Mouse (Mus musculus) limb, embryonic 12.5 days (tissue): Measurements from ENCODE around the gene Ralgds. TPM values are rescaled to one million over a fixed set of nuclear protein-coding genes. Genes with fewer than 3 reads are reported as not detected.
A peak's percentile ranks its signal among the peaks of the same experiment; 100 is the strongest.

Experiments
- ATAC-seq: fragments of 200-750 bp; cut with Nextera tagmentation; 2 replicates; pipeline ENCODE4 v1.8.0; 2017; ENCODE audit warnings: low read depth, moderate TSS enrichment; ENCODE audit not compliant: insufficient number of reproducible peaks, insufficient read depth, low FRiP score, low TSS enrichment
- H3K27ac ChIP-seq: fragments of 300-500 bp; sonication (generic); 2 replicates; pipeline ENCODE4 v1.5.1; 2016; ENCODE audit warnings: mild to moderate bottlenecking, moderate library complexity
- H3K27me3 ChIP-seq: fragments of 300-500 bp; sonication (generic); 2 replicates; pipeline ENCODE4 v1.6.1; 2016; ENCODE audit warnings: mild to moderate bottlenecking, moderate library complexity
- H3K36me3 ChIP-seq: fragments of 300-500 bp; sonication (generic); 2 replicates; pipeline ENCODE4 v1.6.1; 2016; ENCODE audit warnings: mild to moderate bottlenecking, moderate library complexity
- H3K4me1 ChIP-seq: fragments of 300-500 bp; sonication (generic); replicated peaks from 2 replicates; pipeline ENCODE4 v1.6.1; 2016
- H3K4me2 ChIP-seq: fragments of 300-500 bp; sonication (generic); 2 replicates; pipeline ENCODE4 v1.6.1; 2016; ENCODE audit warnings: mild to moderate bottlenecking, moderate library complexity
- H3K4me3 ChIP-seq: fragments of 300-500 bp; sonication (generic); replicated peaks from 2 replicates; pipeline ENCODE4 v1.5.1; 2016; ENCODE audit warnings: mild to moderate bottlenecking
- H3K9ac ChIP-seq: fragments of 300-500 bp; sonication (generic); replicated peaks from 2 replicates; pipeline ENCODE4 v1.6.1; 2016; ENCODE audit warnings: mild to moderate bottlenecking, moderate library complexity
- H3K9me3 ChIP-seq: fragments of 300-500 bp; sonication (generic); 2 replicates; pipeline ENCODE4 v1.6.1; 2016; ENCODE audit warnings: mild to moderate bottlenecking, moderate library complexity
- WGBS: fragments of 180-500 bp; shearing (Covaris S2); methylation state at CpG from one replicate; pipeline ENCODE4 v1.1.7; 2016; 5-methylcytosine and 5-hydroxymethylcytosine counted together
- polyA plus RNA-seq: library from polyadenylated mRNA; unstranded; fragments of >200 nt; fragmentation: Nextera tagmentation; extraction: Ambion mirVana; gene quantifications from 2 replicates; pipeline ENCODE4 v1.2.1, GENCODE M21; 2016

The Ralgds gene
- polyA plus RNA-seq, 1 experiment from 2014 or later = 42.7 TPM

- H3K4me3 ChIP-seq = no peak overlapping the region
- 8% methylated on average over 15 of the region's 15 CpGs for WGBS
- H3K9me3 ChIP-seq = 0 out of 2 replicates have a peak, but pooled peaks cover 3% of the 10 kb centered on the region
- no peak overlapping the region for H3K9ac ChIP-seq
- peaks cover 24% of the 10 kb centered on the region; the same call in 1 of the 2 replicates for H3K27me3 ChIP-seq
- no peak overlapping the region for H3K27ac ChIP-seq
- no peaks in the 10 kb centered on the region for H3K4me1 ChIP-seq
- ATAC-seq = no peak
- H3K36me3 ChIP-seq = no peaks in the 10 kb centered on the region
- H3K4me2 ChIP-seq = no peak overlapping the region
Measured at GRCm38 (mm10) chr2:28592809-28593208, 79.9 kb downstream of the Ralgds start.

GRCm38 (mm10) chr2:28596021-28596420 lies 83.1 kb downstream of the Ralgds start:
- H3K4me2 ChIP-seq = no peak overlapping the region
- H3K4me3 ChIP-seq = no peak overlapping the region
- peaks cover 24% of the 10 kb centered on the region; the same call in 1 of the 2 replicates for H3K27me3 ChIP-seq
- no peak overlapping the region for H3K9ac ChIP-seq
- H3K4me1 ChIP-seq = peaks cover 6% of the 10 kb centered on the region
- H3K36me3 ChIP-seq = no peaks in the 10 kb centered on the region
- WGBS = 80% methylated on average over 7 of the region's 7 CpGs
- ATAC-seq = no peak
- H3K9me3 ChIP-seq = 0 out of 2 replicates have a peak, but pooled peaks cover 3% of the 10 kb centered on the region
- no peak overlapping the region for H3K27ac ChIP-seq

GRCm38 (mm10) chr2:28596998-28597397 lies 84.1 kb downstream of the Ralgds start:
- no peak overlapping the region for H3K4me2 ChIP-seq
- no peak for ATAC-seq
- 89% methylated on average over 7 of the region's 7 CpGs for WGBS

GRCm38 (mm10) chr2:28597733-28598547 lies 85.0 kb downstream of the Ralgds start:
- Histone ChIP-seq H3K9me3 (0 out of 2 replicates have a peak, but pooled peaks cover 3% of the 10 kb centered on the region), H3K27ac (no peak overlapping the region), H3K36me3 (no peaks in the 10 kb centered on the region), H3K4me2 (no peak overlapping the region), H3K27me3 (peaks cover 19% of the 10 kb centered on the region; the same call in 1 of the 2 replicates), H3K9ac (0 out of 2 replicates have a peak overlapping the region, but pooled peaks have one; percentile 37), H3K4me3 (no peak overlapping the region), H3K4me1 (peaks cover 6% of the 10 kb centered on the region)
- WGBS = 78% methylated on average over 7 of the region's 7 CpGs
- peak; percentile 66; the same call in 1 of the 2 replicates for ATAC-seq

More at GRCm38 (mm10) chr2:28596998-28597397, 84.1 kb downstream of the Ralgds start:
- Histone ChIP-seq H3K4me3 (no peak overlapping the region), H3K9me3 (0 out of 2 replicates have a peak, but pooled peaks cover 3% of the 10 kb centered on the region), H3K27me3 (peaks cover 27% of the 10 kb centered on the region; the same call in 1 of the 2 replicates), H3K36me3 (no peaks in the 10 kb centered on the region), H3K9ac (no peak overlapping the region), H3K4me1 (peaks cover 6% of the 10 kb centered on the region), H3K27ac (no peak overlapping the region)

GRCm38 (mm10) chr2:28598692-28599568 lies 86.0 kb downstream of the Ralgds start:
- Histone ChIP-seq H3K36me3 (no peaks in the 10 kb centered on the region), H3K9me3 (0 out of 2 replicates have a peak, but pooled peaks cover 3% of the 10 kb centered on the region), H3K4me2 (no peak overlapping the region), H3K27ac (no peak overlapping the region), H3K27me3 (peaks cover 10% of the 10 kb centered on the region; the same call in 1 of the 2 replicates), H3K4me1 (peaks cover 6% of the 10 kb centered on the region), H3K9ac (0 out of 2 replicates have a peak overlapping the region, but pooled peaks have one; percentile 19), H3K4me3 (no peak overlapping the region)
- ATAC-seq = no peak
- 66% methylated on average over 12 of the region's 12 CpGs for WGBS

GRCm38 (mm10) chr2:28599569-28599900 lies 86.6 kb downstream of the Ralgds start:
- Histone ChIP-seq H3K9ac (no peak overlapping the region), H3K4me2 (no peak overlapping the region), H3K4me1 (peaks cover 6% of the 10 kb centered on the region), H3K27me3 (peaks cover 4% of the 10 kb centered on the region; the same call in 1 of the 2 replicates), H3K4me3 (no peak overlapping the region), H3K36me3 (no peaks in the 10 kb centered on the region), H3K9me3 (0 out of 2 replicates have a peak, but pooled peaks cover 3% of the 10 kb centered on the region), H3K27ac (no peak overlapping the region)
- 77% methylated on average over 6 of the region's 6 CpGs for WGBS
- ATAC-seq = no peak

GRCm38 (mm10) chr2:28601720-28602590 lies 89.0 kb downstream of the Ralgds start:
- Histone ChIP-seq H3K4me1 (peaks cover 10% of the 10 kb centered on the region), H3K4me2 (no peak overlapping the region), H3K27ac (0 out of 2 replicates have a peak overlapping the region, but pooled peaks have one; percentile 8), H3K4me3 (no peak overlapping the region), H3K9ac (no peak overlapping the region), H3K27me3 (0 out of 2 replicates have a peak, but pooled peaks cover 3% of the 10 kb centered on the region), H3K9me3 (0 out of 2 replicates have a peak, but pooled peaks cover 2% of the 10 kb centered on the region), H3K36me3 (no peaks in the 10 kb centered on the region)
- 59% methylated on average over 12 of the region's 12 CpGs for WGBS
- ATAC-seq = no peak

Other genes starting within 250 kb of the Ralgds start
- gene Ppp1r26, start 66.3 kb upstream of the Ralgds start, polyA plus RNA-seq = 8.6 and 8.8 TPM in 2 replicates
- 0.70 and 0.73 TPM in 2 replicates for gene 1700007K13Rik, start 46.8 kb upstream of the Ralgds start, polyA plus RNA-seq
- 58.7 and 66.4 TPM in 2 replicates for gene Mrps2, start 45.1 kb upstream of the Ralgds start, polyA plus RNA-seq
- 0.25 TPM in 1 of 2 replicates, not detected in the other for gene Gbgt1, start 16.2 kb upstream of the Ralgds start, polyA plus RNA-seq
- 0.69 and 0.89 TPM in 2 replicates for gene Gm10134, start 7.0 kb upstream of the Ralgds start, polyA plus RNA-seq
- not detected in 2 replicates for gene Cel, start 50.3 kb downstream of the Ralgds start, polyA plus RNA-seq
- gene Gtf3c5, start 70.6 kb downstream of the Ralgds start, polyA plus RNA-seq = 56.7 and 59.1 TPM in 2 replicates
- gene Gfi1b, start 108.9 kb downstream of the Ralgds start, polyA plus RNA-seq = 0.55 and 2.2 TPM in 2 replicates
- 24.9 and 25.4 TPM in 2 replicates for gene Tsc1, start 128.1 kb downstream of the Ralgds start, polyA plus RNA-seq
- gene Spaca9, start 186.6 kb downstream of the Ralgds start, polyA plus RNA-seq = 0.76 and 1.8 TPM in 2 replicates
- 0.39 and 0.49 TPM in 2 replicates for gene Ak8, start 187.0 kb downstream of the Ralgds start, polyA plus RNA-seq